In the genomic region with DNA sequence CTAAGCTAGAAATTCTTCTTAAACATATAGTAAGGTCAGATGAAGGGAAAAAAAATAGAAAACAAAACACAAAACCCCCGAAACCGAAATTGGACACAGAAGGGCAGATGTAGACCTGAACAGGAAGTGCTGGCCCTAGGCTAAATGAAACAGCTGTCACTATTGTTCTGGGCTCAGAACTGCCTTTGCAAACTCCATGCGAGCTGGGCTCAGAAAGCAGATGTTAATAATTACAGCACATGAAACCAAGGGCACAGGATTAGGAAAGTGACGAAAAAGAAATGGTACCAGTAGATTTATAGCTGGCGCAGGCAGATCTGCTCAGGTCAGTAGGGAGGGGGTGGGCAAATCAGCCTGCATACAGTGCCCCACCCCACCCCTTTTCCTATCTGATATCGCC, we compare ENCODE assay signal across 1 mouse cellular context.
A peak's percentile ranks its signal among the peaks of the same experiment; 100 is the strongest.
TF ChIP-seq lines count a peak whose summit lies in the region.

No protein-coding gene starts in this region.

TF ChIP-seq in CH12.LX, 34 proteins besides CTCF, POLR2A, EP300 and RAD21 (continued from another document):
- TF ChIP-seq ELF1 (IDR thresholded peaks at IDR 0.05; ENCODE audit: low read depth, low read length) (peak; percentile 37; the same call in 1 of the 2 replicates), RCOR1 (conservative IDR thresholded peaks at IDR 0.05; ENCODE audit: low read depth, low read length) (no peak), ZNF384 (IDR thresholded peaks at IDR 0.05; ENCODE audit: low read depth, low read length) (peak; percentile 55), GABPA (IDR thresholded peaks at IDR 0.05; ENCODE audit: insufficient replicate concordance, low read depth, low read length) (no peak)
